In genomic region chr17:70878237-70878636, GRCm38 (mm10) we compare ENCODE assay signal across 27 mouse cellular contexts. TPM values are rescaled to one million over a fixed set of nuclear protein-coding genes. Genes with fewer than 3 reads are reported as not detected.
DNase-seq lines count a peak whose midpoint lies in the region; TF ChIP-seq lines count a peak whose summit lies in the region.
"Had no signal": no experiment of that assay in that cellular context is flagged by ENCODE, and none has a peak within 500 bp of the region (broad histone marks: within the 10 kb centered on the region; RNA-seq: fewer than 3 reads in every experiment).

No protein-coding gene starts in this region.

- intact Hi-C loops in gastrocnemius, postnatal 14 days (cut with DNase I; ENCODE audit: low total_unique reads), result no loop called here

- no peak overlapping the region for H3ac ChIP-seq in C2C12 (ENCODE audit: control insufficient read depth, insufficient read length, low read depth)

- H3K79me3 ChIP-seq in C2C12 (ENCODE audit: low read depth), result no peaks in the 10 kb centered on the region

- no peaks in the 10 kb centered on the region for H3K27me3 ChIP-seq in C2C12 (ENCODE audit: control insufficient read depth, insufficient read depth, insufficient read length)
- H3K27me3 ChIP-seq: CH12.LX; embryonic facial prominence, embryonic 13.5 days; heart, embryonic 13.5 days had no signal

- H3K4me1 ChIP-seq in embryonic fibroblast, embryonic 13.5 days (ENCODE audit: control insufficient read depth, insufficient read depth, low read length), result peaks cover 9% of the 10 kb centered on the region

- peak overlapping the region; percentile 61; the same call in 1 of the 2 replicates for H3K27ac ChIP-seq in embryonic fibroblast, embryonic 13.5 days (ENCODE audit: insufficient read depth, low read length)
- H3K27ac ChIP-seq: embryonic facial prominence, embryonic 10.5 days; embryonic facial prominence, embryonic 13.5 days; heart, adult 2 months; heart, embryonic 10.5 days; heart, embryonic 13.5 days; hindbrain, embryonic 14.5 days; hindbrain, postnatal 0 days had no signal

- no peak overlapping the region for H3K4me3 ChIP-seq in C2C12 (ENCODE audit: insufficient read depth, poor library complexity, severe bottlenecking)
- no peak overlapping the region for H3K4me3 ChIP-seq in embryonic fibroblast, embryonic 13.5 days (ENCODE audit: insufficient read depth, low read length)
- H3K4me3 ChIP-seq: embryonic facial prominence, embryonic 10.5 days; embryonic facial prominence, embryonic 13.5 days; heart, adult 2 months; heart, embryonic 10.5 days; heart, embryonic 13.5 days had no signal

- DNase-seq in 3134 (ENCODE audit: extremely low read depth, insufficient read length, low spot score), result peak; percentile 46
- DNase-seq in adrenal gland, adult (ENCODE audit: inconsistent age in 2 of 2, low spot score in 1 of 2), result no peak
- no peak for DNase-seq in gastrocnemius, postnatal 14 days
- DNase-seq in layer of hippocampus, adult 9-11 months, result no peak
- DNase-seq: adrenal gland, adult 2 months; adrenal gland, postnatal 14 days; cerebellum, adult 11 months; cerebellum, adult 2 months; cerebellum, adult 9-11 months; cerebellum, postnatal 25 days; embryo, embryonic 11 days; forebrain, postnatal 0 days; gastrocnemius, postnatal 36 days; heart, adult 2 months; heart, postnatal 14 days; heart, postnatal 4 days; kidney, adult 18-20 months had no signal

- no peak for TF ChIP-seq POLR2A in embryonic fibroblast, embryonic 13.5 days (IDR thresholded peaks at IDR 0.05; ENCODE audit: low read depth, low read length)

- no peaks in the 10 kb centered on the region for H3K79me2 ChIP-seq in C2C12 (ENCODE audit: control insufficient read depth, insufficient read depth)

- no peaks in the 10 kb centered on the region for H3K36me3 ChIP-seq in C2C12 (ENCODE audit: control insufficient read depth, insufficient read depth)
- H3K36me3 ChIP-seq: embryonic facial prominence, embryonic 10.5 days; embryonic facial prominence, embryonic 13.5 days; G1E; heart, embryonic 10.5 days; heart, embryonic 13.5 days had no signal

- no peak for TF ChIP-seq CTCF in C2C12 (IDR thresholded peaks at IDR 0.05; ENCODE audit: control insufficient read depth, insufficient read depth, insufficient read length)
- TF ChIP-seq CTCF in embryonic fibroblast, embryonic 13.5 days (IDR thresholded peaks at IDR 0.05; ENCODE audit: borderline replicate concordance, insufficient read depth, low read length), result no peak

TF ChIP-seq in C2C12, 6 proteins besides CTCF, POLR2A, EP300 and RAD21:
- TF ChIP-seq FOSL1 (IDR thresholded peaks at IDR 0.05; ENCODE audit: insufficient read depth, low read length, poor library complexity, severe bottlenecking) (peak; percentile 93), MYOG (IDR thresholded peaks at IDR 0.05; ENCODE audit: control insufficient read depth, extremely low read depth, insufficient read length) (no peak), MAX (IDR thresholded peaks at IDR 0.05) (peak; percentile 27), MYOD1 (IDR thresholded peaks at IDR 0.05; ENCODE audit: control insufficient read depth, insufficient read length, low read depth) (peak; percentile 12), CEBPB (IDR thresholded peaks at IDR 0.05; ENCODE audit: low read depth) (no peak), USF1 (IDR thresholded peaks at IDR 0.05; ENCODE audit: low read depth) (peak; percentile 85)
TF ChIP-seq in C2C12: peak in this region for 4.

RNA-seq across cellular contexts. Expression of gene Tgif1, which starts 24.9 kb away (rescaled TPM):
- polyA plus RNA-seq in C2C12 (2012; fragmentation: generic; extraction: Trizol), result 46.7 TPM
- 95.7 and 100 TPM in 2 replicates for polyA plus RNA-seq in embryonic fibroblast, embryonic 13.5 days (2011; ENCODE audit: insufficient read length, low read depth, missing spikeins)
- total RNA-seq in gastrocnemius, postnatal 14 days (2021), result 1 to 10 TPM; 7.2 to 7.3 TPM
